Mouse (Mus musculus) heart, embryonic 16.5 days (tissue): ENCODE measurements around the gene Nceh1. TPM values are rescaled to one million over a fixed set of nuclear protein-coding genes. Genes with fewer than 3 reads are reported as not detected.

Source experiments
- ATAC-seq: fragments of 200-750 bp; cut with Nextera tagmentation; replicated peaks from 2 replicates; pipeline ENCODE4 v1.8.0; 2017; ENCODE audit warnings: moderate number of reproducible peaks; ENCODE audit not compliant: insufficient read depth, low FRiP score; ENCODE audit errors: extremely low read depth
- H3K27ac ChIP-seq: fragments of 300-500 bp; sonication (generic); 2 replicates; pipeline ENCODE4 v1.5.1; 2014; ENCODE audit warnings: mild to moderate bottlenecking, low read length, control low read depth, moderate library complexity
- H3K27me3 ChIP-seq: fragments of 300-500 bp; sonication (generic); 2 replicates; pipeline ENCODE4 v1.6.1; 2014; ENCODE audit warnings: low read length, mixed read lengths; ENCODE audit not compliant: control insufficient read depth, insufficient read depth
- H3K36me3 ChIP-seq: fragments of 300-500 bp; sonication (generic); 2 replicates; pipeline ENCODE4 v1.6.1; 2014; ENCODE audit not compliant: control insufficient read depth, insufficient read depth
- H3K4me1 ChIP-seq: fragments of 300-500 bp; sonication (generic); 2 replicates; pipeline ENCODE4 v1.6.1; 2014; ENCODE audit warnings: low read length, mixed read lengths; ENCODE audit not compliant: control insufficient read depth, insufficient read depth
- H3K4me2 ChIP-seq: fragments of 300-500 bp; sonication (generic); 2 replicates; pipeline ENCODE4 v1.6.1; 2014; ENCODE audit warnings: low read depth, mild to moderate bottlenecking, control low read depth, low read length
- H3K4me3 ChIP-seq: fragments of 300-500 bp; sonication (generic); 2 replicates; pipeline ENCODE4 v1.5.1; 2014; ENCODE audit warnings: mild to moderate bottlenecking, control low read depth, low read length
- H3K9ac ChIP-seq: fragments of 300-500 bp; sonication (generic); 2 replicates; pipeline ENCODE4 v1.6.1; 2014; ENCODE audit warnings: low read length, control low read depth
- H3K9me3 ChIP-seq: fragments of 300-500 bp; sonication (generic); replicated peaks from 2 replicates; pipeline ENCODE4 v1.6.1; 2016; ENCODE audit warnings: low read length; ENCODE audit not compliant: control insufficient read depth
- WGBS: fragments of 180-500 bp; shearing (Covaris S2); extraction: QIAGEN DNeasy Blood & Tissue Kit; methylation state at CpG from one replicate; pipeline ENCODE4 v1.1.7; 2014; 5-methylcytosine and 5-hydroxymethylcytosine counted together
- polyA plus RNA-seq: library from polyadenylated mRNA; unstranded; fragments of >200 nt; fragmentation: Nextera tagmentation; extraction: Ambion mirVana; gene quantifications from 2 replicates; pipeline ENCODE4 v1.2.1, GENCODE M21; 2015

The Nceh1 gene
- polyA plus RNA-seq, 1 experiment from 2014 or later = 22.3 TPM

DNA sequence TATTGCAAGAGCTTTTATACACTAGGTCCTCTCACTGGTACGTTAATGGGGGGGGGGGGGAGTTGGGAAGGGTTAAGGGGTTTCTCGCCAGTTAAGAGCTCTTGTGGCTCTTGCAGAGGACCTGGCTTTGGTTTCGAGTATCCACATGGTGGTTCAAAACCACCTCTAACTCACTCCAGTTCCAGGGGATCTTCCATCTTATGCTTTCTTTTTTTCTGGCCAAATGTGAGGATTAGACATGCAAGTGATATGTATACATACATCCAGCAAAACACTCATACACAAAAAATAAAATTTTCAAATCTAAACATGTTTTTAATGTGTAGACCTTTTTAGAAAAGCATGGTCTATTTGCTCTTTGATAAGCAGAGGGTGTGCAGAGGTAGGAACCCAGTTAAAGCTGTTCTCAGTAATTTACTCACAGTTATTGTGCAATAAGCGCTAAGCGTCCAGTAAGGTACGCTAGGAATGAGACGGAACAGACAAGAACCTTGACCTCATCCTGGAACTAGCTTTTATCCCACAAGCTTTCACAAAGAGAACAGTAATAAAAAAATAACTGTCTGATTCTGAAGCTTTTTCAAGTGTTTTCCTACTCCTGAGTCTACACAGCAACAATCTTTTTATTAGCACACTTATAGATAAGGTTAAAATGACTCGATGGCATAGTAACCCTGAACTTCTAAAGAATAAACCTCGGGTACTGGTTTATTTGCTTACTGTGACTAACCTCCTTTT lies 26.7 kb upstream of the Nceh1 start:
- WGBS = 66% methylated on average over 9 of the region's 9 CpGs
- Histone ChIP-seq H3K4me1 (peaks cover 24% of the 10 kb centered on the region), H3K4me2 (no peak overlapping the region), H3K9me3 (no peaks in the 10 kb centered on the region), H3K27ac (peak overlapping the region; percentile 93), H3K9ac (peak overlapping the region; percentile 30), H3K27me3 (no peaks in the 10 kb centered on the region), H3K36me3 (no peaks in the 10 kb centered on the region), H3K4me3 (no peak overlapping the region)
- no peak for ATAC-seq

DNA sequence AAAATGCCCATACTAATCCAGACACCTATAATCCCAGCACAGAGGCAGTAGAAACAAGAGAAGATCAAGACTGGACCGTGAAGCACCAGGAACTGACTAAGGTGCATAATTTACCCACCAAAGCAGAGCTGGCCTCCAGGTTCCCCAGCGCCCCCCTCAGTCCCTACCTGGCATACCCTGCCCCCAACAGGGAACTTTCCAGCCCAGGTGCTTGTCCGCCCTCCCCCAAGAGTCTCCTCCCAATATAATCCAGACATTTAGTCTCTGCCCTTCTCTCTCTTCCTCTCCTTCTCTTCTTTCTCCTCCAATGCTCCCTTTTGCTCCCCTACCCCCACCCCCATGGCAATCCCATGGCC lies 26.2 kb upstream of the Nceh1 start:
- WGBS = 59% methylated on average over 3 of the region's 3 CpGs
- Histone ChIP-seq H3K4me3 (no peak overlapping the region), H3K9ac (no peak overlapping the region), H3K4me1 (peaks cover 24% of the 10 kb centered on the region), H3K27me3 (no peaks in the 10 kb centered on the region), H3K27ac (peak overlapping the region; percentile 35), H3K36me3 (no peaks in the 10 kb centered on the region), H3K4me2 (no peak overlapping the region), H3K9me3 (no peaks in the 10 kb centered on the region)
- no peak for ATAC-seq

DNA sequence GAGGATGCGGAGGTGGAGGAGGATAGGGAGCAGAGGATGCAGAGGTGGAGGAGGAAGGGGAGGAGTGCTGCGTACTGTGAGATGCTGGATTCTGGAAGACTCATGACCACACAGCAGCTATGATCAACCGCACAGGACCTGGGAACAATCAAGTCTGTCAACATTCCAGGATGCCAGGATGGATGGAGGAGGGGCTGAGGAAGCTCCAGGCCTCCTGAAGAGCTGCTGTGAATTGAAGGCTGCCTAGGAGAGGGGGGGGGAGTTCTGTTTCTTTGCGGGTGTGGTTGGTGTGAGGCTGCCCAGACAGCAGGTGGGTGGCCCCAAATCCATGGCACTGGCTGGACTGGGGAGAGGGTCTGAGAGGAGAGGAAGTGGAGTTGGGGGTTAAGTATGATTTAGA lies 23.9 kb upstream of the Nceh1 start:
- Histone ChIP-seq H3K36me3 (no peaks in the 10 kb centered on the region), H3K27me3 (no peaks in the 10 kb centered on the region), H3K4me2 (no peak overlapping the region), H3K9me3 (no peaks in the 10 kb centered on the region), H3K27ac (no peak overlapping the region), H3K9ac (no peak overlapping the region), H3K4me3 (no peak overlapping the region), H3K4me1 (peaks cover 17% of the 10 kb centered on the region)
- WGBS = 19% methylated on average over 4 of the region's 4 CpGs
- no peak for ATAC-seq

DNA sequence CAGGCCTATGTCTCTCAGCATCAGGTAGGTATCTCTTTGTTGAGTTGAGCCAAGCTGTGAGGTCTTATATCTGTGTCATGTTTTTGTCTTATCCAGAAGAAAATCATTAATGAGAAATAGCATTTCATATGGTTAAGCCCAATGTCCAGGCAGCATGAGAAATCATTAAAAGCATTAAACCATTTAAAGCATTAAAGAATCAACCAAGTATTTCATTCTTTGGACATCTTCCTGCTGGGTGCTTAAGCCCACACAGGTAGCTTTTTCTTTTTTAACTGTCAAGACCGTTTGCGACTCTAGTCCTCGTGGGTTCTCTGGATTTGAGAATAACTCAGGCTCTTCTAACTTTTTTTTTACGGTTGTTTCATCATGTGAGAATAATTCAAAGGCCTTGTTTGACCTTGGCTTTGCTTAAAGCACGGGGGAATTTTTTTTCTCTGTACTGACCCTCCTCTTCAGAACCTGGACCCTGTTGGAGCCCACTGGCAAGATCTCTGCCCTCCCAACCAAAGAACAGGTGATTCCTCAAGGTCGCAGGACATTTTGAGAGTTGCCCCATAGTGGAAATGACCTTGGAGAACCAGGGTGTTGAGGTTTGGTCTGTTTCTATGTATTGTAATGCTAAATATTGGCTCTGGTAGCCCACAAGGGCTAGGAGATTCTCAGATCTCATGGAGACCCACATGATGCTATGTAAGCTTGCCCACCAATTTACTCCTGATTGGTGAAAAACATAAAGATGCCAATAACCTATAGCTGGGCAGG lies 20.9 kb upstream of the Nceh1 start:
- WGBS = 84% methylated on average over 6 of the region's 6 CpGs
- no peaks in the 10 kb centered on the region for H3K27me3 ChIP-seq
- no peaks in the 10 kb centered on the region for H3K36me3 ChIP-seq
- no peak overlapping the region for H3K27ac ChIP-seq
- H3K9me3 ChIP-seq = no peaks in the 10 kb centered on the region
- no peaks in the 10 kb centered on the region for H3K4me1 ChIP-seq
- no peak for ATAC-seq
- no peak overlapping the region for H3K9ac ChIP-seq
- H3K4me3 ChIP-seq = no peak overlapping the region
- H3K4me2 ChIP-seq = no peak overlapping the region

DNA sequence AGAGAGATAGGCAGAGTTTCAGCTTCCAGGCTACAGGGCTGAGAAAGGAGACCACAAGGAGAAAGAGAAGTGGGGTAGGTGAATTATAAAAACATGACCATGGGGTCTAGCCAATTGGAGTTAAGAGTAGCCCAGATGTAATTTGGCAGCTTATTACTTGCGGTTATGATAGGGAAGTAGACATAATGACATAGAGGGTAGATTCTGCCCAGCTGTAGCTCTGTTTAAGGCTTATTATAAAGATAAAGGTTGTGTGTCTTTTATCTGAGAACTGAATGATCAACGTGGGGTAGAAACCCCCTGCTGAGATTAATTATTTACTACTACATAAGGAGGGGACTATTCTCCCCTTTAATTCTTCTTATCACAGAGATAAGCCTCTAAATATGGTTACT lies 20.4 kb upstream of the Nceh1 start:
- Histone ChIP-seq H3K4me3 (no peak overlapping the region), H3K27me3 (no peaks in the 10 kb centered on the region), H3K4me1 (no peaks in the 10 kb centered on the region), H3K9me3 (no peaks in the 10 kb centered on the region), H3K27ac (no peak overlapping the region), H3K4me2 (no peak overlapping the region), H3K36me3 (no peaks in the 10 kb centered on the region), H3K9ac (no peak overlapping the region)
- 61% methylated on average over 2 of the region's 2 CpGs for WGBS
- ATAC-seq = no peak

- Histone ChIP-seq H3K36me3 (no peaks in the 10 kb centered on the region), H3K4me2 (no peak overlapping the region), H3K4me3 (no peak overlapping the region), H3K9me3 (no peaks in the 10 kb centered on the region), H3K9ac (no peak overlapping the region), H3K4me1 (no peaks in the 10 kb centered on the region), H3K27ac (no peak overlapping the region), H3K27me3 (no peaks in the 10 kb centered on the region)
- no peak for ATAC-seq
- 81% methylated on average over 3 of the region's 3 CpGs for WGBS
Measured at GRCm38 (mm10) chr3:27165481-27166065, 17.2 kb upstream of the Nceh1 start.

- WGBS = 61% methylated on average over 1 of the region's 1 CpGs
Measured at GRCm38 (mm10) chr3:27170257-27170656, 12.5 kb upstream of the Nceh1 start.

GRCm38 (mm10) chr3:27179711-27180110 lies 3.1 kb upstream of the Nceh1 start:
- Histone ChIP-seq H3K4me3 (no peak overlapping the region), H3K27ac (no peak overlapping the region), H3K4me1 (peaks cover 5% of the 10 kb centered on the region; the same call in 1 of the 2 replicates), H3K27me3 (no peaks in the 10 kb centered on the region), H3K9me3 (no peaks in the 10 kb centered on the region), H3K4me2 (no peak overlapping the region), H3K36me3 (no peaks in the 10 kb centered on the region), H3K9ac (no peak overlapping the region)
- no peak for ATAC-seq
- 83% methylated on average over 8 of the region's 8 CpGs for WGBS

More at GRCm38 (mm10) chr3:27170257-27170656, 12.5 kb upstream of the Nceh1 start:
- no peaks in the 10 kb centered on the region for H3K9me3 ChIP-seq
- H3K27me3 ChIP-seq = no peaks in the 10 kb centered on the region
- H3K27ac ChIP-seq = no peak overlapping the region
- H3K4me2 ChIP-seq = no peak overlapping the region
- ATAC-seq = no peak
- H3K9ac ChIP-seq = no peak overlapping the region
- no peak overlapping the region for H3K4me3 ChIP-seq
- no peaks in the 10 kb centered on the region for H3K4me1 ChIP-seq
- no peaks in the 10 kb centered on the region for H3K36me3 ChIP-seq

DNA sequence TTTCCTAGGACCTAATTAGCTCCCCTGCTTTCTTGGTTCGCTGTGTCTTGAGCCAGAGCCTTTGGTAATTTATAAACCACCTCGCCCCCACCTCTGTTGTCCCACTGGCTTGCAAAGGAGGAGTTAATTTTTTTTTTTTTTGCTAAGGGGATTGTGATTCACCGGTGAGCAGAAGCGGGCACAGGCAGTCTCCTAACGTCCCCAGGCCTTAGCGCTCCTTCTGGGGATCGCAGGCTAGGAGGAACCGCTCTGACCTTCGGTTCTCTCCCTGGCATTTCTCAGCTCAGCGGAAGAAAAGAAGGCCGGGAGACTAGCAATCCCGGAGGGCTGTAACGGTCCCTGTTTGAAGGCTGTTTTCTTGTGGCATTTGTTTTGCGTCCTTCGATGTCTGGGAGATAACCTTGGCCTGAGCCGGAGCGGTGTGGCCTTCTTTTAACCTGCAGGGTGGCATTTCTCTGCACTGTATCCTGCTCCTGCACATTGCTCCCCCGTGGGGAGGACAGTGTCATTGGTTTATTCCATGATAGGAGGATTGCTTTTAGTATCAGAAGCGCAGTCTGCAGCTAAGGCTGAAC lies 923 bp downstream of the Nceh1 start:
- H3K4me1 ChIP-seq = peaks cover 5% of the 10 kb centered on the region; the same call in 1 of the 2 replicates
- peak overlapping the region; percentile 85 for H3K4me2 ChIP-seq
- H3K27me3 ChIP-seq = no peaks in the 10 kb centered on the region
- no peaks in the 10 kb centered on the region for H3K9me3 ChIP-seq
- H3K4me3 ChIP-seq = peak overlapping the region; percentile 82
- 6% methylated on average over 19 of the region's 19 CpGs for WGBS
- H3K27ac ChIP-seq = peak overlapping the region; percentile 80
- H3K9ac ChIP-seq = peak overlapping the region; percentile 85
- ATAC-seq = no peak
- no peaks in the 10 kb centered on the region for H3K36me3 ChIP-seq
